Mouse (Mus musculus): ENCODE data around the gene Tbca.

GRCm38 (mm10) chr13:94843236-94843635 lies 54.5 kb downstream of the Tbca start:
- TF ChIP-seq GATA1 (IDR thresholded peaks at IDR 0.05; ENCODE audit: borderline replicate concordance, low read length) (no peak), FLI1 (IDR thresholded peaks at IDR 0.05; ENCODE audit: low read length) (no peak)

Data from megakaryocyte, embryonic 14.5 days (primary cell).